10 mouse cellular contexts compared by ENCODE assay signal in genomic region chr16:18386972-18387371, GRCm38 (mm10). TPM values are rescaled to one million over a fixed set of nuclear protein-coding genes. Genes with fewer than 3 reads are reported as not detected.
DNase-seq lines count a peak whose midpoint lies in the region; ATAC-seq and TF ChIP-seq lines count a peak whose summit lies in the region.
"Had no signal": no experiment of that assay in that cellular context is flagged by ENCODE, and none has a peak within 500 bp of the region (broad histone marks: within the 10 kb centered on the region; RNA-seq: fewer than 3 reads in every experiment).

No protein-coding gene starts in this region.

- peak; percentile 26 for DNase-seq in cerebellum, adult 11-12 months
- no peak for DNase-seq in cerebellum, adult 2 months
- no peak for DNase-seq in midbrain, embryonic 11.5 days (ENCODE audit: low spot score, missing footprints)
- no peak for DNase-seq in embryonic facial prominence, embryonic 10.5 days (ENCODE audit: low spot score)
- no peak for DNase-seq in liver, embryonic 13.5 days
- DNase-seq in natural killer cell, adult 2 months (ENCODE audit: low spot score in 2 of 2): no peak

- TF ChIP-seq POLR2A in cerebellum, adult 2 months (IDR thresholded peaks at IDR 0.05; ENCODE audit: borderline replicate concordance, insufficient read depth, low read length): no peak

- no peak overlapping the region for H3K4me3 ChIP-seq in cerebellum, adult 2 months (replicated peaks; ENCODE audit: insufficient read depth, low read depth, low read length)
- H3K4me3 ChIP-seq in midbrain, embryonic 13.5 days (replicated peaks): no peak overlapping the region
- H3K4me3 ChIP-seq in midbrain, embryonic 11.5 days (ENCODE audit: low read depth, low read length): no peak overlapping the region
- H3K4me3 ChIP-seq in embryonic facial prominence, embryonic 10.5 days: no peak overlapping the region
- no peak overlapping the region for H3K4me3 ChIP-seq in liver, embryonic 13.5 days (replicated peaks)
- H3K4me3 ChIP-seq: forebrain, embryonic 12.5 days; limb, embryonic 10.5 days had no signal

- H3K9me3 ChIP-seq in midbrain, embryonic 13.5 days: no peaks in the 10 kb centered on the region
- no peaks in the 10 kb centered on the region for H3K9me3 ChIP-seq in midbrain, embryonic 11.5 days (ENCODE audit: control insufficient read depth, low read length)
- H3K9me3 ChIP-seq in embryonic facial prominence, embryonic 10.5 days: no peaks in the 10 kb centered on the region
- H3K9me3 ChIP-seq in liver, embryonic 13.5 days (replicated peaks): no peaks in the 10 kb centered on the region
- H3K9me3 ChIP-seq: forebrain, embryonic 12.5 days; limb, embryonic 10.5 days had no signal

- H3K9ac ChIP-seq in midbrain, embryonic 13.5 days (replicated peaks): no peak overlapping the region
- H3K9ac ChIP-seq in midbrain, embryonic 11.5 days (ENCODE audit: low read length): no peak overlapping the region
- peak overlapping the region; percentile 33; the same call in 1 of the 2 replicates for H3K9ac ChIP-seq in liver, embryonic 13.5 days

- H3K4me2 ChIP-seq in midbrain, embryonic 13.5 days (replicated peaks): no peak overlapping the region
- no peak overlapping the region for H3K4me2 ChIP-seq in midbrain, embryonic 11.5 days
- peak overlapping the region; percentile 61 for H3K4me2 ChIP-seq in liver, embryonic 13.5 days
- H3K4me2 ChIP-seq: forebrain, embryonic 12.5 days had no signal

- H3K36me3 ChIP-seq in midbrain, embryonic 13.5 days: peaks cover 10% of the 10 kb centered on the region; the same call in 1 of the 2 replicates
- H3K36me3 ChIP-seq in midbrain, embryonic 11.5 days (ENCODE audit: control insufficient read depth, insufficient read depth, low read length): no peaks in the 10 kb centered on the region
- no peaks in the 10 kb centered on the region for H3K36me3 ChIP-seq in embryonic facial prominence, embryonic 10.5 days (replicated peaks)
- no peaks in the 10 kb centered on the region for H3K36me3 ChIP-seq in liver, embryonic 13.5 days
- H3K36me3 ChIP-seq: forebrain, embryonic 12.5 days; limb, embryonic 10.5 days had no signal

- ATAC-seq in midbrain, embryonic 13.5 days: no peak
- no peak for ATAC-seq in midbrain, embryonic 11.5 days (ENCODE audit: low FRiP score)
- ATAC-seq in liver, embryonic 13.5 days (ENCODE audit: low read depth): no peak
- ATAC-seq in megakaryocyte, adult 5-6 weeks (ENCODE audit: poor library complexity, severe bottlenecking): no peak

- no peak for TF ChIP-seq CTCF in cerebellum, adult 2 months (IDR thresholded peaks at IDR 0.05; ENCODE audit: borderline replicate concordance, insufficient read depth, low read depth, low read length)

- H3K27ac ChIP-seq in cerebellum, adult 2 months (ENCODE audit: insufficient read depth, low read length): no peak overlapping the region
- peak overlapping the region; percentile 19; the same call in 1 of the 2 replicates for H3K27ac ChIP-seq in midbrain, embryonic 13.5 days
- no peak overlapping the region for H3K27ac ChIP-seq in midbrain, embryonic 11.5 days (ENCODE audit: low read depth, low read length)
- H3K27ac ChIP-seq in embryonic facial prominence, embryonic 10.5 days (replicated peaks): peak overlapping the region; percentile 31; the same call in 1 of the 2 replicates
- H3K27ac ChIP-seq in liver, embryonic 13.5 days: peak overlapping the region; percentile 82
- H3K27ac ChIP-seq: forebrain, embryonic 12.5 days had no signal

- H3K27me3 ChIP-seq in cerebellum, adult 2 months (ENCODE audit: control insufficient read depth, insufficient read depth, low read length): no peaks in the 10 kb centered on the region
- no peaks in the 10 kb centered on the region for H3K27me3 ChIP-seq in midbrain, embryonic 13.5 days
- no peaks in the 10 kb centered on the region for H3K27me3 ChIP-seq in midbrain, embryonic 11.5 days (ENCODE audit: control insufficient read depth, insufficient read depth, low read length)
- H3K27me3 ChIP-seq in embryonic facial prominence, embryonic 10.5 days (replicated peaks; ENCODE audit: low read depth, poor library complexity, severe bottlenecking): no peaks in the 10 kb centered on the region
- H3K27me3 ChIP-seq in liver, embryonic 13.5 days: no peaks in the 10 kb centered on the region
- H3K27me3 ChIP-seq: forebrain, embryonic 12.5 days had no signal

- 56% methylated on average over 3 of the region's 3 CpGs for WGBS in cerebellum, adult 2 months
- WGBS in midbrain, embryonic 13.5 days: 65% methylated on average over 3 of the region's 3 CpGs
- WGBS in midbrain, embryonic 11.5 days: 45% methylated on average over 3 of the region's 3 CpGs
- WGBS in embryonic facial prominence, embryonic 10.5 days: 57% methylated on average over 3 of the region's 3 CpGs
- 39% methylated on average over 3 of the region's 3 CpGs for WGBS in liver, embryonic 13.5 days (ENCODE audit: insufficient replicate concordance)

- peaks cover 33% of the 10 kb centered on the region for H3K4me1 ChIP-seq in cerebellum, adult 2 months (ENCODE audit: control insufficient read depth, insufficient read depth, low read length)
- peaks cover 69% of the 10 kb centered on the region for H3K4me1 ChIP-seq in midbrain, embryonic 13.5 days (replicated peaks)
- peaks cover 47% of the 10 kb centered on the region for H3K4me1 ChIP-seq in midbrain, embryonic 11.5 days (ENCODE audit: control insufficient read depth, insufficient read depth, low read length)
- H3K4me1 ChIP-seq in embryonic facial prominence, embryonic 10.5 days: peaks cover 89% of the 10 kb centered on the region
- H3K4me1 ChIP-seq in liver, embryonic 13.5 days (replicated peaks): peaks cover 73% of the 10 kb centered on the region

RNA-seq across cellular contexts. Expression of gene Arvcf, which starts 39.0 kb away (rescaled TPM):
- 34.7 and 38.7 TPM in 2 replicates for polyA plus RNA-seq in cerebellum, adult 2 months (2012; rRNA removed)
- polyA plus RNA-seq in midbrain, embryonic 13.5 days (2015; fragmentation: Nextera tagmentation; extraction: Ambion mirVana): 109 and 111 TPM in 2 replicates
- 66.9 and 71.0 TPM in 2 replicates for polyA plus RNA-seq in midbrain, embryonic 11.5 days (2014; fragmentation: Nextera tagmentation; extraction: Ambion mirVana)
- 65.8 and 71.2 TPM in 2 replicates for polyA plus RNA-seq in embryonic facial prominence, embryonic 10.5 days (2016; fragmentation: Nextera tagmentation; extraction: Ambion mirVana)
- 7.6 and 7.9 TPM in 2 replicates for polyA plus RNA-seq in liver, embryonic 13.5 days (2015; fragmentation: Nextera tagmentation; extraction: Ambion mirVana)
- total RNA-seq in megakaryocyte, adult 5-6 weeks (2015): 0.38 and 0.68 TPM in 2 replicates
- 1.5 and 3.0 TPM in 2 replicates for total RNA-seq in megakaryocyte, adult 5-6 weeks (2017)

RNA-seq across cellular contexts. Expression of gene Tango2, which starts 39.1 kb away (rescaled TPM):
- polyA plus RNA-seq in cerebellum, adult 2 months (2012; rRNA removed): 202 and 210 TPM in 2 replicates
- 63.1 and 66.5 TPM in 2 replicates for polyA plus RNA-seq in midbrain, embryonic 13.5 days (2015; fragmentation: Nextera tagmentation; extraction: Ambion mirVana)
- 38.9 and 39.2 TPM in 2 replicates for polyA plus RNA-seq in midbrain, embryonic 11.5 days (2014; fragmentation: Nextera tagmentation; extraction: Ambion mirVana)
- polyA plus RNA-seq in embryonic facial prominence, embryonic 10.5 days (2016; fragmentation: Nextera tagmentation; extraction: Ambion mirVana): 29.1 and 31.5 TPM in 2 replicates
- polyA plus RNA-seq in liver, embryonic 13.5 days (2015; fragmentation: Nextera tagmentation; extraction: Ambion mirVana): 69.6 and 71.4 TPM in 2 replicates
- total RNA-seq in megakaryocyte, adult 5-6 weeks (2015): 27.2 and 27.4 TPM in 2 replicates
- total RNA-seq in megakaryocyte, adult 5-6 weeks (2017): 5.7 and 11.8 TPM in 2 replicates

RNA-seq across cellular contexts. Expression of gene Txnrd2, which starts 39.2 kb away (rescaled TPM):
- polyA plus RNA-seq in cerebellum, adult 2 months (2012; rRNA removed): 20.6 and 23.1 TPM in 2 replicates
- 25.9 and 28.6 TPM in 2 replicates for polyA plus RNA-seq in midbrain, embryonic 13.5 days (2015; fragmentation: Nextera tagmentation; extraction: Ambion mirVana)
- 21.0 and 22.7 TPM in 2 replicates for polyA plus RNA-seq in midbrain, embryonic 11.5 days (2014; fragmentation: Nextera tagmentation; extraction: Ambion mirVana)
- 27.9 and 32.3 TPM in 2 replicates for polyA plus RNA-seq in embryonic facial prominence, embryonic 10.5 days (2016; fragmentation: Nextera tagmentation; extraction: Ambion mirVana)
- 105 and 112 TPM in 2 replicates for polyA plus RNA-seq in liver, embryonic 13.5 days (2015; fragmentation: Nextera tagmentation; extraction: Ambion mirVana)
- total RNA-seq in megakaryocyte, adult 5-6 weeks (2015): 10.3 and 11.8 TPM in 2 replicates
- total RNA-seq in megakaryocyte, adult 5-6 weeks (2017): 7.0 and 9.3 TPM in 2 replicates

RNA-seq across cellular contexts. Expression of gene Comt, which starts 39.7 kb away (rescaled TPM):
- polyA plus RNA-seq in cerebellum, adult 2 months (2012; rRNA removed): 145 and 146 TPM in 2 replicates
- polyA plus RNA-seq in midbrain, embryonic 13.5 days (2015; fragmentation: Nextera tagmentation; extraction: Ambion mirVana): 75.7 and 78.8 TPM in 2 replicates
- 50.8 and 52.5 TPM in 2 replicates for polyA plus RNA-seq in midbrain, embryonic 11.5 days (2014; fragmentation: Nextera tagmentation; extraction: Ambion mirVana)
- 56.2 and 58.4 TPM in 2 replicates for polyA plus RNA-seq in embryonic facial prominence, embryonic 10.5 days (2016; fragmentation: Nextera tagmentation; extraction: Ambion mirVana)
- 109 and 110 TPM in 2 replicates for polyA plus RNA-seq in liver, embryonic 13.5 days (2015; fragmentation: Nextera tagmentation; extraction: Ambion mirVana)
- 37.8 and 40.8 TPM in 2 replicates for total RNA-seq in megakaryocyte, adult 5-6 weeks (2015)
- total RNA-seq in megakaryocyte, adult 5-6 weeks (2017): 40.1 and 43.8 TPM in 2 replicates

Comparison
In these comparisons a context has a peak if more than half of its experiments do, and no peak if none do; other contexts are left out.
1. H3K27ac ChIP-seq: peak in midbrain, embryonic 13.5 days (single experiment), embryonic facial prominence, embryonic 10.5 days (single experiment) and liver, embryonic 13.5 days (single experiment); none in cerebellum, adult 2 months (single experiment) and midbrain, embryonic 11.5 days (single experiment).